Mouse (Mus musculus): ENCODE measurements around the gene Fbxo36. TPM values are rescaled to one million over a fixed set of nuclear protein-coding genes. Genes with fewer than 3 reads are reported as not detected.

Fbxo36 gene
- polyA plus RNA-seq, 1 experiment from 2014 or later: 17.9 TPM

GRCm38 (mm10) chr1:84861255-84861630 is 21.6 kb downstream of the Fbxo36 start:
- TF ChIP-seq CTCF (IDR thresholded peaks at IDR 0.05; ENCODE audit: low read depth): no peak
- WGBS: 65% methylated on average over 1 of the region's 1 CpGs

GRCm38 (mm10) chr1:84864645-84865044 is 25.0 kb downstream of the Fbxo36 start:
- Histone ChIP-seq H3K4me3 (replicated peaks; ENCODE audit: low read depth, low read length) (no peak overlapping the region), H3K4me2 (ENCODE audit: low read length) (no peak overlapping the region), H3K4me1 (replicated peaks; ENCODE audit: insufficient read depth, low read length) (no peaks in the 10 kb centered on the region), H3K9me3 (replicated peaks; ENCODE audit: low read length) (no peaks in the 10 kb centered on the region), H3K9ac (ENCODE audit: low read depth, low read length) (no peak overlapping the region), H3K27ac (no peak overlapping the region), H3K36me3 (ENCODE audit: insufficient read depth, low read length) (no peaks in the 10 kb centered on the region), H3K27me3 (ENCODE audit: insufficient read depth, low read length) (no peaks in the 10 kb centered on the region)
- WGBS: 38% methylated on average over 2 of the region's 2 CpGs
- ATAC-seq (replicated peaks; ENCODE audit: low FRiP score, low read depth): no peak
- no peak for TF ChIP-seq CTCF (IDR thresholded peaks at IDR 0.05; ENCODE audit: low read depth)
- no peak for DNase-seq (ENCODE audit: low spot score)

More at GRCm38 (mm10) chr1:84861255-84861630, 21.6 kb downstream of the Fbxo36 start:
- no peaks in the 10 kb centered on the region for H3K9me3 ChIP-seq (replicated peaks; ENCODE audit: low read length)
- H3K36me3 ChIP-seq (ENCODE audit: insufficient read depth, low read length): no peaks in the 10 kb centered on the region
- H3K4me2 ChIP-seq (ENCODE audit: low read length): no peak overlapping the region
- no peak overlapping the region for H3K4me3 ChIP-seq (replicated peaks; ENCODE audit: low read depth, low read length)
- H3K4me1 ChIP-seq (replicated peaks; ENCODE audit: insufficient read depth, low read length): no peaks in the 10 kb centered on the region
- H3K9ac ChIP-seq (ENCODE audit: low read depth, low read length): no peak overlapping the region
- no peak overlapping the region for H3K27ac ChIP-seq
- H3K27me3 ChIP-seq (ENCODE audit: insufficient read depth, low read length): no peaks in the 10 kb centered on the region
- DNase-seq (ENCODE audit: low spot score) (no peak), ATAC-seq (replicated peaks; ENCODE audit: low FRiP score, low read depth) (no peak)

- TF ChIP-seq CTCF (IDR thresholded peaks at IDR 0.05; ENCODE audit: low read depth): no peak
- H3K9me3 ChIP-seq (replicated peaks; ENCODE audit: low read length): no peaks in the 10 kb centered on the region
- H3K4me3 ChIP-seq (replicated peaks; ENCODE audit: low read depth, low read length): no peak overlapping the region
- H3K36me3 ChIP-seq (ENCODE audit: insufficient read depth, low read length): no peaks in the 10 kb centered on the region
- no peak overlapping the region for H3K4me2 ChIP-seq (ENCODE audit: low read length)
- no peaks in the 10 kb centered on the region for H3K27me3 ChIP-seq (ENCODE audit: insufficient read depth, low read length)
- 89% methylated on average over 6 of the region's 6 CpGs for WGBS
- H3K27ac ChIP-seq: no peak overlapping the region
- no peak overlapping the region for H3K9ac ChIP-seq (ENCODE audit: low read depth, low read length)
- DNase-seq (ENCODE audit: low spot score) (no peak), ATAC-seq (replicated peaks; ENCODE audit: low FRiP score, low read depth) (no peak)
- H3K4me1 ChIP-seq (replicated peaks; ENCODE audit: insufficient read depth, low read length): no peaks in the 10 kb centered on the region
These were observed 26.6 kb downstream of the Fbxo36 start for GRCm38 (mm10) chr1:84866231-84866630.

GRCm38 (mm10) chr1:84866706-84867230 is 27.1 kb downstream of the Fbxo36 start:
- ATAC-seq (replicated peaks; ENCODE audit: low FRiP score, low read depth) (no peak), DNase-seq (ENCODE audit: low spot score) (no peak)
- no peaks in the 10 kb centered on the region for H3K4me1 ChIP-seq (replicated peaks; ENCODE audit: insufficient read depth, low read length)
- no peak for TF ChIP-seq CTCF (IDR thresholded peaks at IDR 0.05; ENCODE audit: low read depth)
- no peaks in the 10 kb centered on the region for H3K27me3 ChIP-seq (ENCODE audit: insufficient read depth, low read length)
- no peak overlapping the region for H3K9ac ChIP-seq (ENCODE audit: low read depth, low read length)
- H3K4me2 ChIP-seq (ENCODE audit: low read length): no peak overlapping the region
- H3K27ac ChIP-seq: no peak overlapping the region
- H3K9me3 ChIP-seq (replicated peaks; ENCODE audit: low read length): no peaks in the 10 kb centered on the region
- 92% methylated on average over 3 of the region's 3 CpGs for WGBS
- H3K4me3 ChIP-seq (replicated peaks; ENCODE audit: low read depth, low read length): no peak overlapping the region
- H3K36me3 ChIP-seq (ENCODE audit: insufficient read depth, low read length): no peaks in the 10 kb centered on the region

GRCm38 (mm10) chr1:84868311-84868710 is 28.7 kb downstream of the Fbxo36 start:
- Histone ChIP-seq H3K4me1 (replicated peaks; ENCODE audit: insufficient read depth, low read length) (no peaks in the 10 kb centered on the region), H3K9me3 (replicated peaks; ENCODE audit: low read length) (no peaks in the 10 kb centered on the region), H3K27ac (no peak overlapping the region), H3K4me3 (replicated peaks; ENCODE audit: low read depth, low read length) (no peak overlapping the region), H3K9ac (ENCODE audit: low read depth, low read length) (no peak overlapping the region), H3K4me2 (ENCODE audit: low read length) (no peak overlapping the region), H3K36me3 (ENCODE audit: insufficient read depth, low read length) (no peaks in the 10 kb centered on the region), H3K27me3 (ENCODE audit: insufficient read depth, low read length) (no peaks in the 10 kb centered on the region)
- DNase-seq (ENCODE audit: low spot score) (no peak), ATAC-seq (replicated peaks; ENCODE audit: low FRiP score, low read depth) (no peak)
- TF ChIP-seq CTCF (IDR thresholded peaks at IDR 0.05; ENCODE audit: low read depth): no peak

- 64% methylated on average over 4 of the region's 4 CpGs for WGBS
- Histone ChIP-seq H3K9ac (ENCODE audit: low read depth, low read length) (no peak overlapping the region), H3K4me1 (replicated peaks; ENCODE audit: insufficient read depth, low read length) (no peaks in the 10 kb centered on the region), H3K27ac (peak overlapping the region; percentile 51), H3K4me3 (replicated peaks; ENCODE audit: low read depth, low read length) (no peak overlapping the region), H3K4me2 (ENCODE audit: low read length) (0 out of 2 replicates have a peak overlapping the region, but pooled peaks have one; percentile 21), H3K9me3 (replicated peaks; ENCODE audit: low read length) (no peaks in the 10 kb centered on the region), H3K27me3 (ENCODE audit: insufficient read depth, low read length) (no peaks in the 10 kb centered on the region), H3K36me3 (ENCODE audit: insufficient read depth, low read length) (no peaks in the 10 kb centered on the region)
- no peak for ATAC-seq (replicated peaks; ENCODE audit: low FRiP score, low read depth)
- TF ChIP-seq CTCF (IDR thresholded peaks at IDR 0.05; ENCODE audit: low read depth): no peak
- no peak for DNase-seq (ENCODE audit: low spot score)
These were observed 29.2 kb downstream of the Fbxo36 start for GRCm38 (mm10) chr1:84868841-84869240.

- Histone ChIP-seq H3K36me3 (ENCODE audit: insufficient read depth, low read length) (no peaks in the 10 kb centered on the region), H3K9me3 (replicated peaks; ENCODE audit: low read length) (no peaks in the 10 kb centered on the region), H3K4me2 (ENCODE audit: low read length) (peak overlapping the region; percentile 21; the same call in 1 of the 2 replicates), H3K27me3 (ENCODE audit: insufficient read depth, low read length) (no peaks in the 10 kb centered on the region), H3K4me3 (replicated peaks; ENCODE audit: low read depth, low read length) (no peak overlapping the region), H3K4me1 (replicated peaks; ENCODE audit: insufficient read depth, low read length) (no peaks in the 10 kb centered on the region), H3K9ac (ENCODE audit: low read depth, low read length) (no peak overlapping the region), H3K27ac (peak overlapping the region; percentile 51)
- ATAC-seq (replicated peaks; ENCODE audit: low FRiP score, low read depth) (peak; percentile 74; the same call in 1 of the 2 replicates), DNase-seq (ENCODE audit: low spot score) (no peak)
- 44% methylated on average over 7 of the region's 7 CpGs for WGBS
- peak; percentile 49; the same call in 1 of the 2 replicates for TF ChIP-seq CTCF (IDR thresholded peaks at IDR 0.05; ENCODE audit: low read depth)
These were observed 29.9 kb downstream of the Fbxo36 start for GRCm38 (mm10) chr1:84869498-84869897.
